Mouse (Mus musculus) A20 (cell line): Measurements from ENCODE around the gene Gm1043.

ENCODE experiments used
- DNase-seq: peaks from one replicate; pipeline ENCODE4 v3.0.0-alpha.2; 2011; ENCODE audit warnings: low read depth, low spot score

Gm1043 gene

GRCm38 (mm10) chr5:37198011-37198688 is 113.0 kb downstream of the Gm1043 start:
- peak; percentile 39 for DNase-seq

GRCm38 (mm10) chr5:37202285-37202684 is 117.1 kb downstream of the Gm1043 start:
- DNase-seq: no peak

DNA sequence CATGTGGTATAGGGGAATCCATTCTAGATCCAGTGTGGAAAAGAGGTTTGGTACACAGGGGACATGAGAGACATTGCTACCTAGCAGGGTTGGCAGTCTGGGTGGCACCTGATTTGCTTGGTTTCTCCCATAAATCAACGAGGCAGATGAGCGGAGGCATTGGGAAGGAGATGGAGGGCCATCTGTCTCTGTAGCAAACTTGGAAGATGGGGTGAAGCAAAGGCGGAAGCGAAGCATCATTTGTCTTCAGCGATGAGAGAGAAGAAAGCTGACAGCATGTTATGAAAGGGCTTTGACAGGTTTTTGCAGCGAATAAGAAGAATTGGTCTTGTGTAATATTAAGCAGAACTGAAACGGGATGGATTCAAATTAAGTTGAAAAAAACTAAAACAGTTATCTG is 119.7 kb downstream of the Gm1043 start:
- peak; percentile 26 for DNase-seq

- DNase-seq: peak; percentile 12
These were observed 120.2 kb downstream of the Gm1043 start for GRCm38 (mm10) chr5:37205420-37205819.

GRCm38 (mm10) chr5:37206364-37206763 is 121.2 kb downstream of the Gm1043 start:
- DNase-seq: no peak

- DNase-seq: no peak
These were observed 128.0 kb downstream of the Gm1043 start for GRCm38 (mm10) chr5:37212938-37213708.

- no peak for DNase-seq
These were observed 128.5 kb downstream of the Gm1043 start for GRCm38 (mm10) chr5:37213709-37214103.

DNA sequence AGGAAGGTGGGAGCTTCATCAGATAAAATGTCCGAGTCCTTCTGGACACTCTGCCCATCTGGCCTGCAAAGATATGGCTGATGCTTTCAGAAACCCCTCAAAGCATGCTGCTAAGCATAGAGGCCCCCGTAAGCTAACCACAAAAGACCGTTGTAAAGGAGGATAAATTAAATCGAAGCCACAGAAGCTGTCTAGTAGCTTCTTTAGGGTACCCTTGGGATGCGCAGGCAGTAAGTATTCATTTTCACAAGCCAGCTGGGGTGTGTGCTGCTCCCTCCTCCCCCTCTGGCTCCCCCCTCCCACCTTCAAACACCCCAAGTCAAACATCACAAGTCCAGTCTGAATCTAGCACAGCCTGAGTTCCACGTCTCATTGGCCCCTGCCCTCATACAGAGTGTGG is 129.4 kb downstream of the Gm1043 start:
- no peak for DNase-seq

GRCm38 (mm10) chr5:37215276-37215675 is 130.1 kb downstream of the Gm1043 start:
- no peak for DNase-seq

- DNase-seq: peak; percentile 21
These were observed 134.4 kb downstream of the Gm1043 start for GRCm38 (mm10) chr5:37219615-37220014.

- no peak for DNase-seq
These were observed 135.4 kb downstream of the Gm1043 start for GRCm38 (mm10) chr5:37220575-37220974.

DNA sequence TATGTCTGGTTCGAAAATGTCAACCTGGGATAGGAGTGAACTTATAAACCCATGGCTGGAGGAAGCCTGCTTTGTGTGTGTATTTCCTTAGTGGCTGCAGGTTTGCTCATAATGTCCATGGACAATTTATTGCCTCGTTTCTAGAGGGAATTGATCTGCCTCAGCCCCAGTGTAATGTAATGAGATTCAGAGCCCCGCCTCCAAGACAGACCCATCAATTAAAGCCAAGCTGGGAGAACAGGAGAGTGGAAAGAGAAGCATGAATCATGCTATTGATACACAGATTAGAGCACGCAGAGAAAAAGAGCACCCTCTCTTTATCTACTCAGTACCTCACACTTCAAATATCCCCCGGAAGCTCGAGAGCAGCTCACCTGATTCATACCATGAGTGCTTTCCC is 136.4 kb downstream of the Gm1043 start:
- no peak for DNase-seq

DNA sequence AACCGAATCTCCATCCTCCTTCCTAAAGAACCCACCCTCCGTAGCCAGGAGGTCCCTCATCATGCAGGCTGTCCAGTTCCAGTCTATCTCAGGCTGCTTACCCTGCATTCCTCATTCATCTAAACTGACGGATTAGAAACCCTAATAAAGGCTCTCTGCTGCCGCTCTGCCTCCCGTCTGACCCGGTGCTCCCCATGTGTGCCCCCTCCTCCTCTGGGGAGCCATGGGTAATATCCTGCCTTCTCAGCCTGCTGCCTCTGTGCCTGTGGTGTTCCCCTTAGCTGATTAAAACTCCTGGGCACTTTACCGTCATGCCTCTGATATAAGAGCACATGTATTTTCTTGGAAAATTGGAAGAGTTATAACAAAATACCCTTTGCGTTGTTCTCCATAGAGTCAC is 137.1 kb downstream of the Gm1043 start:
- DNase-seq: no peak

DNA sequence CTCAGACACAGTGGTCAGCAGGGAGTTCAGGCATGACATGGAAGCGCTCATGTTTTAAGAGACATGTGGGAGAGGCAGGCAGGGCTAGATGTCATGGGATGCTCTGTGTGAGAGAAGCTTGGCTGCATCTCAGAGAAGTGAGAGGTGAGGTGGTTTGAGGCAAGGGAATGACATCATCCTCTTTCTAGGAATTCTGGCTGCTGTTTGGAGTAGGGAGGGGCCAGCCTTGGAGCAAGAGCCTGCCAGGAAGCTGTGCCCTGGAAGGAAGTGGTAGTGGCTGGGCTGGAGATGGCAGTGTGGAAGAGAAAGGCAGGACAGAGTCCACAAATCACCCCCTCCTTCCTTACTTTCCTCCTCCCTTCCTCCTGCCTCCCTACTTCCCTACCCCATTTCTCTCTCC is 140.5 kb downstream of the Gm1043 start:
- no peak for DNase-seq

DNA sequence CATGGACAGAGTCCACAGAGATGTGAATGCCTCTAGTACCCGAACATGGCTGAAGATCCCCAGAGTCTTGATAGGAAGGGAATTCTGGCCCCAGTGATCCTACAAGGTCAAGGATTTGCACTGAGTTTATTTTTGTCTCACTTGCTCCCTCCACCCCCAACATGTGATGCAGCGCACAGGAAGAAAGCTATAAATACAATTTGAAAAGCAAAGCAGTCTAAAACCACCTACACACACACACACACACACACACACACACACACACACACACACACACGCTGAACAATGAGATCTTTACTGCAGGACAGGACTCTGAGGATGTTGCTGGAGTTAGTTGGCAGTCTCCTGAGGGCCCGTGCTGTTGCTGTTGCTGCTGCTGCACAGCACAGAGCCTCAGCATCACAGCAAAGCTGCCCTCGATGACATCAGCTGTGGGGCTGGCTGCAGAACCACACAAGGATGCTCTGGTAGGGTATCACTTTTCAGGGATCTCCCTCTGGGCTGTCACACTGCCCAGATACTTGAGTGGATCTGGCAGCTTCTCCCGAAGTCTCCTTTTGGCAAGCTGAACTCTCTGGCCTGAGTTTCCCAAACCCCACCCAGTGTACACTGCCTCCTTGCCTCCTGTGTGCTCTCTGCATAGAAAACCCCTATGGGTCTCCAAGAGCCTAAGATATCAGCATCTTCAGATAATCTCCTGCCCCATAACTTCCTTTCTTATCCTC is 142.9 kb downstream of the Gm1043 start:
- no peak for DNase-seq

GRCm38 (mm10) chr5:37228894-37229293 is 143.7 kb downstream of the Gm1043 start:
- DNase-seq: no peak

- no peak for DNase-seq
These were observed 147.9 kb downstream of the Gm1043 start for GRCm38 (mm10) chr5:37233010-37233557.

- no peak for DNase-seq
These were observed 153.5 kb downstream of the Gm1043 start for GRCm38 (mm10) chr5:37238654-37239053.

DNA sequence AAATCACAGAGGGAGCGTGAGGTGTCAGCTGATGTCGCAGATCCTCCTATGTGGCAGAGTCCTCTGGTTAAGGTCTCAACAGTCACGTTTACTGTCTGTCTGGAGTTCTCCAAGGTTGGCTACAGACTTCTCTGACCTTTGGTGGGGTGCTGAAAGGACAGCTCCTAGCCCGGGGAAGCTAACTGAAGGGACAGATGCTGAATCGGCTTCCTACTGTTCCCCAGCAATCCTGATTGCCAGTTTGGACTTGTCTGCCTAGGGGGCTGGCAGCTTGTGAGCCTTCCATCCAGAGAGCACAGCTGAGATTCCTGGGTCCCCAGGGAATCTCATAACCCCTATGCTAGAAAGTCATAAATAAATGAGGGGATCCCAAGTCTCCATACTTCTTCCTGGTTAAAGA is 155.4 kb downstream of the Gm1043 start:
- peak; percentile 12 for DNase-seq

GRCm38 (mm10) chr5:37241224-37241623 is 156.1 kb downstream of the Gm1043 start:
- no peak for DNase-seq

- DNase-seq: no peak
These were observed 156.5 kb downstream of the Gm1043 start, which contains the start of gene Crmp1 for GRCm38 (mm10) chr5:37241651-37242151. Gene Crmp1 (plus strand): TSS chr5:37241940.
